Mouse (Mus musculus): ENCODE results near the gene 4931406C07Rik. TPM values are rescaled to one million over a fixed set of nuclear protein-coding genes. Genes with fewer than 3 reads are reported as not detected.

Gene 4931406C07Rik
- polyA plus RNA-seq, 1 experiment from 2014 or later: 13.9 TPM

- H3K27me3 ChIP-seq (replicated peaks): no peaks in the 10 kb centered on the region
- ATAC-seq (replicated peaks): no peak
- no peaks in the 10 kb centered on the region for H3K9me3 ChIP-seq
- H3K4me1 ChIP-seq: no peaks in the 10 kb centered on the region
- H3K27ac ChIP-seq: no peak overlapping the region
- WGBS: 81% methylated on average over 14 of the region's 14 CpGs
- H3K4me2 ChIP-seq: no peak overlapping the region
- no peaks in the 10 kb centered on the region for H3K36me3 ChIP-seq (replicated peaks)
- H3K4me3 ChIP-seq: no peak overlapping the region
- H3K9ac ChIP-seq: no peak overlapping the region
These were observed 60.8 kb downstream of the 4931406C07Rik start for GRCm38 (mm10) chr9:15245319-15246075.

- H3K4me3 ChIP-seq: no peak overlapping the region
- no peak overlapping the region for H3K4me2 ChIP-seq
- H3K36me3 ChIP-seq (replicated peaks): no peaks in the 10 kb centered on the region
- WGBS: 94% methylated on average over 1 of the region's 1 CpGs
- H3K27ac ChIP-seq: no peak overlapping the region
- H3K9me3 ChIP-seq: no peaks in the 10 kb centered on the region
- no peak for ATAC-seq (replicated peaks)
- no peak overlapping the region for H3K9ac ChIP-seq
- no peaks in the 10 kb centered on the region for H3K27me3 ChIP-seq (replicated peaks)
- peaks cover 11% of the 10 kb centered on the region for H3K4me1 ChIP-seq
These were observed 64.1 kb downstream of the 4931406C07Rik start for GRCm38 (mm10) chr9:15242130-15242529.

- Histone ChIP-seq H3K4me3 (no peak overlapping the region), H3K36me3 (replicated peaks) (no peaks in the 10 kb centered on the region), H3K9me3 (no peaks in the 10 kb centered on the region), H3K9ac (no peak overlapping the region), H3K27ac (no peak overlapping the region), H3K4me1 (peaks cover 11% of the 10 kb centered on the region), H3K4me2 (no peak overlapping the region), H3K27me3 (replicated peaks) (no peaks in the 10 kb centered on the region)
- WGBS: 50% methylated on average over 9 of the region's 9 CpGs
- ATAC-seq (replicated peaks): no peak
These were observed 64.7 kb downstream of the 4931406C07Rik start for GRCm38 (mm10) chr9:15241596-15241939.

DNA sequence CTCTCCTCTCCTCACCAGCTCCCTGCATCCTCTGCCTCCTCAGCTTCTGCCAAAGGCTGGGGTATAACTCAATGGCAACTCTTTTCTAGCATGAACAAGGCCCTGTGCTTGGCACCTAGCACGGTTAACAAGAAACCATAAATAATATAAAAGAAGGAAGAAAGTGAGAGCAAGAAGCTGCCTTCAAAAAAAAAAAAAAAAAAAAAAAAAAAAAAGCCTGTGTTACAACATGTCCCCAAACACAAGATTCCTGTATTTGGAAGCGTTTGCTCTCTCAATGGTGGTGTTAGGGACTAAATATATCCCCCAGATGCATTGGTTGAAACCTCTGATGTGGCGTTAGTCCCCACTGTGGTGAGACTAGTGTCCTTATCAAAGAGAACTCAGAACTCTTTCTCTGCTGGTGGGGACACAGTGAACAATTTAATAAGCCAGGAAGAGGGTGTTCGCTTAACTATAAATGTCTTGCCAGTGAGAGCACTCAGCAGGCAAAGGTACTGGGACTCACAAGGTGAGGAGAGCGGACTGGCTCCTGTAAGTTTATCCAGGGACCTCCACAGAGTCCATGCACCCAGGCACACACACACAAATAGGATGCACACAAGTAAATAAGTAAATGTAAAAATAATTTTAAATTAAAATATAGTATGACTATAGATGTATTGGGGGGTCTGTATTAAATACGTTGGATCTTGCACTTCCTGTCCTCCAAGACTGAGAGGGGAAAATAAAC, 65.2 kb downstream of the 4931406C07Rik start:
- no peak for ATAC-seq (replicated peaks)

DNA sequence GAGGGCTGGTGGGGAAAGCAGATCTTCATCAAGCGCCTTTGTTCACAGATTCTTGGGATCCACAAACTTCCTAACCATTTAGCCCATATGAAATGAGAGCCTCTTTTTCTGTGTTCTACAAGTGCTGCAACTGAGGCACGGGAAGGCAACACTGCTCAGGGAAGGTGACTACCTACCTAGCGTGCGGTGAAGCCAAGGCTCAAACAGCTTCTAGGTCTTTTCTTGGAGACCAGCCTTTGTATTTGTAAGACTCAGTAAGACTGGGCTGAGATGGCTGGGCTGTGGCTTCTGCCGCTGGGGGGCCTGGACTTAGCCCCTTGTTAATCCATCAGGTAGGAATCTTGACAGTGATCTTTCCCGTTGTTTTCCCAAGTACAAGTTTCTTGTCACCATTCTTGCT, 66.2 kb downstream of the 4931406C07Rik start:
- peaks cover 11% of the 10 kb centered on the region for H3K4me1 ChIP-seq
- peak overlapping the region; percentile 53; the same call in 1 of the 2 replicates for H3K4me3 ChIP-seq
- WGBS: 94% methylated on average over 6 of the region's 6 CpGs
- no peak for ATAC-seq (replicated peaks)
- no peaks in the 10 kb centered on the region for H3K36me3 ChIP-seq (replicated peaks)
- H3K27me3 ChIP-seq (replicated peaks): no peaks in the 10 kb centered on the region
- peak overlapping the region; percentile 78 for H3K4me2 ChIP-seq
- H3K9me3 ChIP-seq: no peaks in the 10 kb centered on the region
- H3K27ac ChIP-seq: no peak overlapping the region
- H3K9ac ChIP-seq: no peak overlapping the region

More for the DNA sequence above, 65.2 kb downstream of the 4931406C07Rik start:
- Histone ChIP-seq H3K4me3 (no peak overlapping the region), H3K36me3 (replicated peaks) (no peaks in the 10 kb centered on the region), H3K4me1 (peaks cover 11% of the 10 kb centered on the region), H3K27me3 (replicated peaks) (no peaks in the 10 kb centered on the region), H3K27ac (no peak overlapping the region), H3K9me3 (no peaks in the 10 kb centered on the region), H3K4me2 (no peak overlapping the region), H3K9ac (no peak overlapping the region)
- 73% methylated on average over 6 of the region's 6 CpGs for WGBS

DNA sequence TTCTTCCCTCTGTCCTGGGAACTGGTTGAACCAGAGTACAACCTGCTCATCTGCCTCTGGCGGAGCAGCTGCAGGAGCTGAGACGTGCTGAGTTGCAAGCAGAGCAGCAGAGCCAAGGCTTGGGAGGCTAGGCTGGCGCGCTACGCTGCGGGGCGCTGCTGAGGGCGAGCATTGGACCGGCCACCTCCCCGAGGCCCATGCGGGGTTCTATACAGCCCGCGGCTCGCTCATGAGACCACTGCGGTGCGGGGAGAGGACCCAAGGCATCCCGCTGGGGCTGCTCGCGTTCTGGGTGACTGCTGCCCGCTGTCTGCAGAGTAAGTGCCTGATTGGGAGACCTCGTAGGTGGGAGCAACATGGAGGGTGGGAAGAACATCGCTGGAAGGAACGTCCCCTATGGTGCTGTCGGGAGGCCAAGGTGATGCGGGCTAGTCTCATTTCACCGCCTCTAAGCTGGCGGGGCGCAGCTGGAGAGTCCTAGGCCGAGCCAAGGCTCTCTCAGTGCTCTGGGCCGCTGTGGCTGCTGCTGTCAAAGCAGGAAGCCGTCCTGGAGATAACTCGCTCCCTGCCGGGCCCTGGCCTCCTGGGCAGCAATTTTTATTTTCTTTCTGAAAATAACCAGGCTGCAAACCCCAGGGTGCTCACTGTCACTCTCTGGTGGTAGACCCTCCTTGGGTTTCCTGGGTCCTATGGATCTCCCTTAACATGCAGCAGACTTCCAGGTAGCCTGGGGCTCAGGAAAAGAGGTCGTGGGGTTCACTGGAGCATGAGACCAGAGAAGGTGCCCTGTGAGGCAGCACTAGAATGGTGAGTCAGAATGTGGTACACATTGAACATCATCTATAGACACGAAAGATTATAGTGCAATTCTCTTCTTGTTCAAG, 67.0 kb downstream of the 4931406C07Rik start, which contains the start of gene Vstm5:
Gene Vstm5, plus strand, starts transcription at position 4 of the 884 bp plus-strand sequence.
- Histone ChIP-seq H3K27me3 (replicated peaks) (no peaks in the 10 kb centered on the region), H3K4me3 (peak within 1 kb of the TSS; percentile 53), H3K4me1 (peaks cover 11% of the 10 kb centered on the region), H3K9ac (peak within 1 kb of the TSS; percentile 47), H3K36me3 (replicated peaks) (no peaks in the 10 kb centered on the region), H3K9me3 (no peaks in the 10 kb centered on the region), H3K27ac (peak within 1 kb of the TSS; percentile 72), H3K4me2 (peak within 1 kb of the TSS; percentile 78)
- peak; percentile 96 for ATAC-seq (replicated peaks)
- 5% methylated on average over 35 of the region's 35 CpGs for WGBS

GRCm38 (mm10) chr9:15238297-15238990, 67.8 kb downstream of the 4931406C07Rik start:
- peak overlapping the region; percentile 72 for H3K27ac ChIP-seq
- ATAC-seq (replicated peaks): peak; percentile 51

GRCm38 (mm10) chr9:15237516-15238296, 68.5 kb downstream of the 4931406C07Rik start:
- no peak overlapping the region for H3K27ac ChIP-seq
- H3K36me3 ChIP-seq (replicated peaks): no peaks in the 10 kb centered on the region
- ATAC-seq (replicated peaks): no peak
- H3K9ac ChIP-seq: no peak overlapping the region
- H3K4me1 ChIP-seq: peaks cover 11% of the 10 kb centered on the region
- H3K9me3 ChIP-seq: no peaks in the 10 kb centered on the region
- 48% methylated on average over 14 of the region's 14 CpGs for WGBS
- H3K27me3 ChIP-seq (replicated peaks): no peaks in the 10 kb centered on the region
- H3K4me2 ChIP-seq: no peak overlapping the region
- H3K4me3 ChIP-seq: no peak overlapping the region

More at GRCm38 (mm10) chr9:15238297-15238990, 67.8 kb downstream of the 4931406C07Rik start:
- Histone ChIP-seq H3K4me3 (peak overlapping the region; percentile 53), H3K4me1 (peaks cover 11% of the 10 kb centered on the region), H3K36me3 (replicated peaks) (no peaks in the 10 kb centered on the region), H3K9me3 (no peaks in the 10 kb centered on the region), H3K9ac (peak overlapping the region; percentile 47), H3K27me3 (replicated peaks) (no peaks in the 10 kb centered on the region), H3K4me2 (peak overlapping the region; percentile 78)
- WGBS: 79% methylated on average over 16 of the region's 16 CpGs

DNA sequence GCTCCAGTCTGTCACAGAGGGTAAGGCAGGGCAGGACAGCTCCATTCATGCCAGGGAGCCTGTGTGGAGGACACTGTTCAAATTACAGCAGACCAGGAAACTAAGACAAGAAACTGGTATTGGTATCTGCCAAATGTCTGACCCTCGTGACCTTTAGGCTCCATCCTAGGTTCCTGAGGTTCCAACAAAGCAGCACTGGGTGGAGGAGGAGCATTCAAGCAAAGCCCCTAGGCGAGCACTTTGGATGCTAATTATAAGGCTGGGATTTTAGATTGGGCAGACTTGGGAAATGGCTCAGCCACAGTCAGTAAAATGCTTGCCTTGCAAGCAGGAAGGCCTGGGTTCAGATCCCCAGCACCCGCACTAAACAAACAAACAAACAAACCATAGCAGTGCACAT, 70.3 kb downstream of the 4931406C07Rik start:
- peaks cover 11% of the 10 kb centered on the region for H3K4me1 ChIP-seq
- H3K4me3 ChIP-seq: no peak overlapping the region
- H3K27me3 ChIP-seq (replicated peaks): no peaks in the 10 kb centered on the region
- no peak overlapping the region for H3K9ac ChIP-seq
- WGBS: 61% methylated on average over 3 of the region's 3 CpGs
- H3K36me3 ChIP-seq (replicated peaks): no peaks in the 10 kb centered on the region
- no peak overlapping the region for H3K27ac ChIP-seq
- no peak for ATAC-seq (replicated peaks)
- no peak overlapping the region for H3K4me2 ChIP-seq
- no peaks in the 10 kb centered on the region for H3K9me3 ChIP-seq

DNA sequence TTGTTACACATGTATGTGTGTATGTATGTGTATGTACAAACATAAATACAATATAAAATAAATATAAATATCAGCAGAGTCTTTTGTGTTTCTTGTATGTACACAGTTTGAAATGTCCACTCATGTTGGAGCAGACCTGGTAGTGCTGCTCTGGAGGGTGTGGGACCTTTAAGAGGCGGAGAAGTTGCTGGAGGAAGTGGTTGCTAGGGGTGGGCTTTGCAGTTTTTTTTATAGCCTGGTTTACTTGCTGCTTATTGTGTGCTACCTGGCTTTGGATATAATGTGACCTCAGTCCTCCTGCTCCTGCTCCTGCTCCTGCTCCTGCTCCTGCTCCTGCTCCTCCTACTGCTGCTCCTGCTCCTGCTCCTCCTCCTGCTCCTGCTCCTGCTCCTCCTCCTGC, 72.6 kb downstream of the 4931406C07Rik start:
- Histone ChIP-seq H3K4me2 (no peak overlapping the region), H3K9ac (no peak overlapping the region), H3K4me1 (peaks cover 6% of the 10 kb centered on the region), H3K36me3 (replicated peaks) (no peaks in the 10 kb centered on the region), H3K4me3 (no peak overlapping the region), H3K27me3 (replicated peaks) (no peaks in the 10 kb centered on the region), H3K9me3 (no peaks in the 10 kb centered on the region), H3K27ac (no peak overlapping the region)
- ATAC-seq (replicated peaks): no peak
- WGBS: 84% methylated on average over 1 of the region's 1 CpGs
